Mouse (Mus musculus): ENCODE measurements around the gene Triobp.

Gene Triobp

GRCm38 (mm10) chr15:78998348-78998747 lies 50.8 kb downstream of the Triobp start:
- TF ChIP-seq GATA4 (IDR thresholded peaks at IDR 0.05; ENCODE audit: insufficient replicate concordance, low read length) = no peak

- no peak for TF ChIP-seq GATA4 (IDR thresholded peaks at IDR 0.05; ENCODE audit: insufficient replicate concordance, low read length)
Observed at GRCm38 (mm10) chr15:78999586-78999985, 52.1 kb downstream of the Triobp start.

- no peak for TF ChIP-seq GATA4 (IDR thresholded peaks at IDR 0.05; ENCODE audit: insufficient replicate concordance, low read length)
Observed at GRCm38 (mm10) chr15:79000357-79000791, 52.9 kb downstream of the Triobp start.

- no peak for TF ChIP-seq GATA4 (IDR thresholded peaks at IDR 0.05; ENCODE audit: insufficient replicate concordance, low read length)
Observed at GRCm38 (mm10) chr15:79001559-79001958, 54.0 kb downstream of the Triobp start.

GRCm38 (mm10) chr15:79002036-79002435 lies 54.5 kb downstream of the Triobp start:
- no peak for TF ChIP-seq GATA4 (IDR thresholded peaks at IDR 0.05; ENCODE audit: insufficient replicate concordance, low read length)

- no peak for TF ChIP-seq GATA4 (IDR thresholded peaks at IDR 0.05; ENCODE audit: insufficient replicate concordance, low read length)
Observed at GRCm38 (mm10) chr15:79003079-79003478, 55.6 kb downstream of the Triobp start.

GRCm38 (mm10) chr15:79005581-79005980 lies 58.1 kb downstream of the Triobp start:
- TF ChIP-seq GATA4 (IDR thresholded peaks at IDR 0.05; ENCODE audit: insufficient replicate concordance, low read length) = no peak

DNA sequence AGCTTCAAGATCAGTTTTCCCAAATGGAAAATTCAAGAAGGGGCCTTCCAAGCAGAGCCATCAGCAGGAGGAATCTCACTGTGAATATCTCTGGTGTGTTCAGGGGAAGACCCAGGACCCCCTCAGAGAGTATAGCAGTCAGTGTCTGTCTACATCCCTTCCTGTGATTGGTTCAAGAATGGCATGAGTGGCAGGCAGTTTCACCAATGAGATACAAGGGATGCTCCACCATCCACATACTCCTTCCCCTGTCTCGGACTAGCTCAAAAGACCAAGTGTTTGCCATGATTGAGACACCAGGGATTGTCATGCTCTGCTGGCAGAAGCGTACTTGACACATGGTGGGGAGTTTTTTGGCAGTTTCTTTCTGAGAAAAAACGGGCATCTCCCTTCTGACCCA lies 59.1 kb downstream of the Triobp start:
- TF ChIP-seq GATA4 (IDR thresholded peaks at IDR 0.05; ENCODE audit: insufficient replicate concordance, low read length) = no peak

DNA sequence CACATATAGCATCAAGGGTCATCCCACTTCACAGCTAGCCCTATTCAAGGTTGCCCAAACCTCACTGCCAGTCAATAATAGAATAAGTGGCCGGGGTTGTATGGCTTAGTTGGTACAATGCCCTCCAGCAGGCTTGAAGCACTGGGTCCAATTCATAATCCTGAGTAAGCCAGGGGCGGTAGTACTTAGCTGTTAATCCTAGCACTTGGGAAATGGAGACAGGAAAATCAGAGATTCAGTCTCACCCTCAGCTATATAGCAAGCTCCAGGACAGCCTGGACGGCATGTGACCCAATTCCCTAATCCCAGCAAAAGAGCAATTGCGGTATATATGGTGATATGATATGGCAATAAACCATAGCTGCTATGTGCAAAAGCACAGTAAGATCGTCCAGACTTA lies 59.5 kb downstream of the Triobp start:
- no peak for TF ChIP-seq GATA4 (IDR thresholded peaks at IDR 0.05; ENCODE audit: insufficient replicate concordance, low read length)

DNA sequence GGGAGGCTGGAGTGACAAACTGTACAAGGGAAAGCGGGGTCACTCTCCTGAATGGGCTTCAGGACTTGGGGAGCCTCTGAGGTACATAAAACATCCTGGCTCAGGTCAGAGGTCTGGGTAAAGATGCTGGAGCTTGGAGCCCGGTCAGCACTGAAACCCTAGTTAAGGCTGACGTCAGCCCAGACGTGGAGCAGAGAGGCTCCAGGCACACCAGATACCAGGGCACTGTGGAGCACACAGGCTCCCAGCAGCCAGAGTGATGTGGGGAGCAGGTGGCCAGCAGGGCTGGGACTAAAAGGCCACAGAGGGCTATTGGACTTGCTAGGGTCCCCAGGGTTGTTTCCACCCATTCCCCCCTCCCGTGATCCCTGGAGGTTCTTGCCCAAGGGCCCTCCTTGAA lies 62.2 kb downstream of the Triobp start:
- no peak for TF ChIP-seq GATA4 (IDR thresholded peaks at IDR 0.05; ENCODE audit: insufficient replicate concordance, low read length)

DNA sequence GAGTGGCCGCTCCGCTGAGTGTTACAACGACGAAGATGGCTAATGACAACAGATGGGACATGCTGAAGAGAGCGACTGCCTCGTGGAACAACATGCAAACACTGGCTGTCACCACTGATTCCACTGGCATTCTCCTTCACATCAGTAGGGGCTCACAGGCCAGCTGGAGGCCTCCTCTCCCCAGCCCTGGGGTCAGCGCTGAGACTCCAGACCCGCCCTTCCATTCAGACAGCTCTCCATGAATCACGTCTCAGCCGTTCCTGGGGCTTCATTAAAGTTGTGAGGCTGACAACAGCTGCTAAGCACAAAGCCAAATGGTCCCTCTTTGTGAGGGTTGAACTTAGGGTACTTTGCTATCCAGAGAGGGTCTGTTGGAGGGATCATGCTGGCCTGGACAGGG lies 64.0 kb downstream of the Triobp start:
- no peak for TF ChIP-seq GATA4 (IDR thresholded peaks at IDR 0.05; ENCODE audit: insufficient replicate concordance, low read length)

- TF ChIP-seq GATA4 (IDR thresholded peaks at IDR 0.05; ENCODE audit: insufficient replicate concordance, low read length) = no peak
Observed at GRCm38 (mm10) chr15:79013382-79013781, 65.9 kb downstream of the Triobp start.

GRCm38 (mm10) chr15:79018191-79018590 lies 70.7 kb downstream of the Triobp start:
- TF ChIP-seq GATA4 (IDR thresholded peaks at IDR 0.05; ENCODE audit: insufficient replicate concordance, low read length) = no peak

DNA sequence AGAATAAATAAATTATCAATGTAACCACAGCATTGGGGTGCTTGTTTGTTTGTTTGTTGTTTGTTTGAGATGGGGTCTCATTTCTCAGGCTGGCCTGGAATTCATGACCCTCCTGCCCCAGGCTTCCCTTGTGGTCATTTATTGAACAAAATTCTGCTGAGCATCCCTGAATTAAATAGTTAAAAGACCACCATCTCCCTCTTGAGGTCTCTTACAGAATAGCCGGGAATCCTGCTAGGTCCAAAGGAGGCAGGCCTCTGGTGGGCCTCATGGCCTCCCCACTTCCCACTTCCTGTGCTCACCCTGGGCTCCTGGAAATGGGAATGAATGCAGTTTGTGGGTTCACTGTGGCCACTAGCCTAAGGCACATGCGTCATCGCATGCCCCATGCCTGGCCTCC lies 71.4 kb downstream of the Triobp start:
- TF ChIP-seq GATA4 (IDR thresholded peaks at IDR 0.05; ENCODE audit: insufficient replicate concordance, low read length) = no peak

DNA sequence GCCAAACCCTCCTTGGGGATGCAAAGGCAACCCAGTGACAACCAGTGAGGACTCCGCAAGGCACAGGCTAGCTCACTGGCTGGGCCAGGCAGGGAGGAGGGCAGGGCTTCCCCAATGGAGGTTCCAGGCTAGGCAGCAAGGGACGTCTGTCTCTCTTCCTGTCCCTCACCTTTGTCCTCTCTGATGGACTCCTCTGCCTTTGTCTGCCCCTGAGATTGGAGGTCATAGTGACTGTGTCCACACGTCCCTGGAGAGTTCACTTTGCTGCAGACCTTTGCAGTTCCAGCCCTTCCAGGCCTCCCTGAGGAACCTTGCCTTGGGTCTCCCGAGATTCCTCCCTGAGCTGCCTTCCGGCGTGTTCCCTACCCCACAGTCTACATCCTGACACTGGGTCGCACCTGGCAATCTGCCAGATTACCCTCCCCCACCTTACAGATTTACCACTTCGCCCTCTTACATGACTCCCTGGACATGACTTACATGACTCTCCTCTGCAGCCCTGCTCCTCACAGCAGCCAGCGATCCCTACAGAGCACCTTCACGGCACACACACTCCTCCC lies 75.2 kb downstream of the Triobp start:
- no peak for TF ChIP-seq GATA4 (IDR thresholded peaks at IDR 0.05; ENCODE audit: insufficient replicate concordance, low read length)

DNA sequence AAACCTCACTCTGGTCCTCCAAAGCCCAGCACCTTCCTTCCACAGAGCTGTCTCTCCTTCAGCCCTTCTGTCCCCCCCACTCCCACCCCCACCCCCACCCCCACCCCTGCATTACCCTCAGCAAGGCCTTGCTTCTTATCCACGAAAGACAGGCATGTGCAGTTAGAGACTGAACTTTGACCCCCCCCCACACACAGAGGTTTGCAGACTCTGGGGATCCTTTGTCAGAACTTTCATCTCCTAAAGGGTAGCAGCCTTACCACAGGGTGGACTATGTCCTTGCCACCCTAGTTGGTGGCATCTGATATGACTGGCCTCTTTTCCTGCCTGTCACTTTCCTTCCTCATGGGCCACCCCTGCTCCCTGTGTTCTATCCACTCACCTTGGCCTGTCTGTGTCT lies 75.8 kb downstream of the Triobp start:
- peak; percentile 40; the same call in 1 of the 2 replicates for TF ChIP-seq GATA4 (IDR thresholded peaks at IDR 0.05; ENCODE audit: insufficient replicate concordance, low read length)

- no peak for TF ChIP-seq GATA4 (IDR thresholded peaks at IDR 0.05; ENCODE audit: insufficient replicate concordance, low read length)
Observed at GRCm38 (mm10) chr15:79025687-79026308, 78.3 kb downstream of the Triobp start.
